Mouse (Mus musculus): ENCODE results near the gene Otulin.

GRCm38 (mm10) chr15:27586093-27586480 is 44.4 kb downstream of the Otulin start:
- TF ChIP-seq CTCF (IDR thresholded peaks at IDR 0.05; ENCODE audit: borderline replicate concordance, control insufficient read depth, extremely low read depth, insufficient read depth, low read length, poor library complexity) (no peak), POLR2A (IDR thresholded peaks at IDR 0.05; ENCODE audit: control insufficient read depth, extremely low read depth, insufficient read depth, low read length, poor library complexity) (no peak)
